Mouse (Mus musculus): ENCODE measurements around the gene Pigf. TPM values are rescaled to one million over a fixed set of nuclear protein-coding genes. Genes with fewer than 3 reads are reported as not detected.

Pigf gene
- total RNA-seq, 2 experiments from 2014 or later, result 4.0 to 4.8 TPM

GRCm38 (mm10) chr17:86971036-86971435 is 54.2 kb downstream of the Pigf start:
- no peak for DNase-seq
- intact Hi-C loops (cut with DNase I), result no loop called here

- intact Hi-C loops (cut with DNase I), result no loop called here
- no peak for DNase-seq
These were observed 55.0 kb downstream of the Pigf start for GRCm38 (mm10) chr17:86970026-86970750.

- intact Hi-C loops (cut with DNase I), result loop anchor here (2.0 kb wide), 1 partner anchor 13 kb away; no protein-coding TSS in a partner anchor
- DNase-seq, result no peak
These were observed 55.6 kb downstream of the Pigf start for GRCm38 (mm10) chr17:86969582-86969981.

GRCm38 (mm10) chr17:86968581-86968980 is 56.6 kb downstream of the Pigf start:
- intact Hi-C loops (cut with DNase I), result loop anchor here (2.0 kb wide), 1 partner anchor 14 kb away; no protein-coding TSS in a partner anchor
- DNase-seq, result no peak

- intact Hi-C loops (cut with DNase I), result loop anchor here (2.0 kb wide), 1 partner anchor 15 kb away; no protein-coding TSS in a partner anchor
- no peak for DNase-seq
These were observed 57.4 kb downstream of the Pigf start for GRCm38 (mm10) chr17:86967536-86968525.

GRCm38 (mm10) chr17:86967048-86967447 is 58.2 kb downstream of the Pigf start:
- intact Hi-C loops (cut with DNase I), result no loop called here
- DNase-seq, result no peak

- intact Hi-C loops (cut with DNase I), result no loop called here
- DNase-seq, result no peak
These were observed 59.2 kb downstream of the Pigf start for GRCm38 (mm10) chr17:86966040-86966439.

- no peak for DNase-seq
- intact Hi-C loops (cut with DNase I), result no loop called here
These were observed 60.1 kb downstream of the Pigf start for GRCm38 (mm10) chr17:86965121-86965520.

GRCm38 (mm10) chr17:86964502-86964901 is 60.7 kb downstream of the Pigf start:
- intact Hi-C loops (cut with DNase I), result loop anchor here (5.0 kb wide), 1 partner anchor 143 kb away; the partner anchor contains the start of gene Socs5
- peak; percentile 79 to 81 for DNase-seq

GRCm38 (mm10) chr17:86964041-86964440 is 61.2 kb downstream of the Pigf start:
- intact Hi-C loops (cut with DNase I), result loop anchor here (5.0 kb wide), 1 partner anchor 143 kb away; the partner anchor contains the start of gene Socs5
- DNase-seq, result no peak

GRCm38 (mm10) chr17:86963586-86963902 is 61.7 kb downstream of the Pigf start:
- intact Hi-C loops (cut with DNase I), result loop anchor here (2.0 to 5.0 kb wide), 3 partner anchors 61 to 144 kb away; partner anchors contain the start of genes Cript, Pigf and Socs5
- peak in 1 of 2 experiments; percentile 47 for DNase-seq

- DNase-seq, result peak; percentile 91 to 94
- intact Hi-C loops (cut with DNase I), result loop anchor here (2.0 to 5.0 kb wide), 3 partner anchors 62 to 144 kb away; partner anchors contain the start of genes Cript, Pigf and Socs5
These were observed 62.2 kb downstream of the Pigf start, which contains the start of gene Rhoq for GRCm38 (mm10) chr17:86962894-86963585. Gene Rhoq (plus strand): TSS chr17:86963082.

GRCm38 (mm10) chr17:86962297-86962893 is 62.8 kb downstream of the Pigf start:
- intact Hi-C loops (cut with DNase I), result loop anchor here (2.0 to 5.0 kb wide), 3 partner anchors 62 to 145 kb away; partner anchors contain the start of genes Cript, Pigf and Socs5
- DNase-seq, result peak; percentile 87 to 90

GRCm38 (mm10) chr17:86961301-86961841 is 63.8 kb downstream of the Pigf start:
- intact Hi-C loops (cut with DNase I), result loop anchor here (5.0 kb wide), 1 partner anchor 146 kb away; the partner anchor contains the start of gene Socs5
- peak; percentile 64 to 72 for DNase-seq

- intact Hi-C loops (cut with DNase I), result no loop called here
- no peak for DNase-seq
These were observed 67.2 kb downstream of the Pigf start for GRCm38 (mm10) chr17:86957968-86958367.

GRCm38 (mm10) chr17:86957239-86957638 is 68.0 kb downstream of the Pigf start:
- no peak for DNase-seq
- intact Hi-C loops (cut with DNase I), result no loop called here

GRCm38 (mm10) chr17:86948801-86949200 is 76.4 kb downstream of the Pigf start:
- DNase-seq, result peak; percentile 51 to 55
- intact Hi-C loops (cut with DNase I), result no loop called here

GRCm38 (mm10) chr17:86947840-86948796 is 77.1 kb downstream of the Pigf start, which contains the start of gene Atp6v1e2:
Gene Atp6v1e2 (minus strand): TSS chr17:86947897.
- intact Hi-C loops (cut with DNase I), result no loop called here
- DNase-seq, result no peak
